Mouse (Mus musculus) spleen, adult 2 months (tissue): ENCODE measurements around the gene Lkaaear1.

Source experiments
- CTCF ChIP-seq: fragments of 200-500 bp; IDR thresholded peaks from 2 replicates; pipeline ENCODE4 v1.5.1; 2011; ENCODE audit warnings: mild to moderate bottlenecking, inconsistent platforms; ENCODE audit not compliant: insufficient read depth, insufficient read length, insufficient replicate concordance; ENCODE audit errors: extremely low read depth
- POLR2A ChIP-seq: fragments of 200-500 bp; IDR thresholded peaks from 2 replicates; pipeline ENCODE4 v1.6.1; 2011; ENCODE audit warnings: low read depth, low read length, inconsistent platforms

GRCm38 (mm10) chr2:181721200-181721599, 23.0 kb upstream of the Lkaaear1 start:
- TF ChIP-seq CTCF (no peak), POLR2A (no peak)
